Mouse (Mus musculus): Measurements from ENCODE around the gene Sumo3. TPM values are rescaled to one million over a fixed set of nuclear protein-coding genes. Genes with fewer than 3 reads are reported as not detected.

Sumo3 gene
- polyA plus RNA-seq, 1 experiment from 2014 or later: 324 TPM

DNA sequence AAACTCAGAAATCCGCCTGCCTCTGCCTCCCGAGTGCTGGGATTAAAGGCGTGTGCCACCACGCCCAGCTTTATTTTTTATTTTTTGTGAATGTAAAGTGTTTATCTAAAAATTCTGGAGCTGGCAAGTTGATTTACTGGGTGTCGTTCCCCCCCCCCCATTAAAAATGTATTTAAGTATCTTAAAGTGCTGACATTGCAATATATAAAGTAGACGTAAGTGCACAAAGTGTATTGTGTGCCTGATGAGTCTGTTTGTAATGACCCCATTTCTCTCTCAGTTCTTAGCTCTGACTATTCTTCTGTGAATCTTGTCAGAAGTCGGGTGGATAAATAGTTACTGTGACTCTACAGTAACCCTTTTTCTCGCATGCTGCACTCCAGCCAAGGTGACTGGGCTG, 9.8 kb downstream of the Sumo3 start:
- peaks cover 45% of the 10 kb centered on the region for H3K36me3 ChIP-seq
- 88% methylated on average over 8 of the region's 8 CpGs for WGBS
- ATAC-seq (ENCODE audit: insufficient read depth, low FRiP score, low read depth): no peak

DNA sequence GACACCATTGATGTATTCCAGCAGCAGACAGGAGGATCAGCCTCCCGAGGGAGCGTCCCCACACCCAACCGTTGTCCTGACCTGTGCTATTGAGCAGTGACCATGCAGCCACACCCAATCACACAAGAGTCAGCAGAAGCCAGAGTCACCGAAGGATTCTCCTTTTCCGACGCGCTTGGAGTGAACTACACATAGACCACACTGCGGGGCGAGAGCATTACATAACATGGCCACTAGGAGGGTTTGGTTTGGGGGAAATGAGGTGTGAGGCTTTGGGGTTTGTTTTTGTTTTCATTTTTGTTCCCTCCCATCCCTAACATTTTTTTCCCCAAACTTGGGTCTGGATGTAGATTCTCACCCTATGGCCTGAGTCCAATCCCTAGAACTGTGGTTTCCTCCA, 10.3 kb downstream of the Sumo3 start:
- ATAC-seq (ENCODE audit: insufficient read depth, low FRiP score, low read depth): no peak

More for the DNA sequence above, 9.8 kb downstream of the Sumo3 start:
- Histone ChIP-seq H3K4me1 (no peaks in the 10 kb centered on the region), H3K27me3 (replicated peaks) (no peaks in the 10 kb centered on the region), H3K4me3 (replicated peaks) (no peak overlapping the region), H3K9me3 (no peaks in the 10 kb centered on the region), H3K27ac (no peak overlapping the region), H3K9ac (no peak overlapping the region), H3K4me2 (no peak overlapping the region)

DNA sequence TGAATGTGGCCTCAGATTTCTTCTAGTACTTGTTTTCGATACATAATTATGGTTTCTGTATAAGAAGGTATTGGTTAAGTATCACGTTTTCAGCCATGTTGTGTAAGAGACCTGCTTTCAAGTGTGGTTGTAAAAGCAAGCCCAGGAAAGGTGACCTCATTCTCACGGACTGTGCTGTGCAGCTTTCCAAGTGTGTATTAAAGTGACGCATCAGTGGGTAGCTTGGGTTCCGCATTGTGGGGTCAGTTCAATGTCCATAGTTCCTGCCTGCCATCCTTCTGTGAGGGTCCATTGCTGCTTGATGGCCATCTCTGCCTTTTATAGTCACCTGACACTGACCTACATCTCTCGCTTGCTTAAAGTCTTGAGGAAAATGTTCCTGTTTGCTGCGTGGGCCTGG, 11.0 kb downstream of the Sumo3 start:
- 91% methylated on average over 7 of the region's 7 CpGs for WGBS
- no peaks in the 10 kb centered on the region for H3K27me3 ChIP-seq (replicated peaks)
- H3K4me2 ChIP-seq: no peak overlapping the region
- peaks cover 33% of the 10 kb centered on the region for H3K36me3 ChIP-seq
- no peaks in the 10 kb centered on the region for H3K9me3 ChIP-seq
- ATAC-seq (ENCODE audit: insufficient read depth, low FRiP score, low read depth): no peak
- no peak overlapping the region for H3K4me3 ChIP-seq (replicated peaks)
- H3K9ac ChIP-seq: no peak overlapping the region
- peaks cover 6% of the 10 kb centered on the region; the same call in 1 of the 2 replicates for H3K4me1 ChIP-seq
- H3K27ac ChIP-seq: no peak overlapping the region

More for the DNA sequence above, 10.3 kb downstream of the Sumo3 start:
- Histone ChIP-seq H3K4me1 (no peaks in the 10 kb centered on the region), H3K4me3 (replicated peaks) (no peak overlapping the region), H3K4me2 (no peak overlapping the region), H3K27me3 (replicated peaks) (no peaks in the 10 kb centered on the region), H3K27ac (no peak overlapping the region), H3K9me3 (no peaks in the 10 kb centered on the region), H3K36me3 (peaks cover 40% of the 10 kb centered on the region), H3K9ac (no peak overlapping the region)
- WGBS: 92% methylated on average over 9 of the region's 9 CpGs

DNA sequence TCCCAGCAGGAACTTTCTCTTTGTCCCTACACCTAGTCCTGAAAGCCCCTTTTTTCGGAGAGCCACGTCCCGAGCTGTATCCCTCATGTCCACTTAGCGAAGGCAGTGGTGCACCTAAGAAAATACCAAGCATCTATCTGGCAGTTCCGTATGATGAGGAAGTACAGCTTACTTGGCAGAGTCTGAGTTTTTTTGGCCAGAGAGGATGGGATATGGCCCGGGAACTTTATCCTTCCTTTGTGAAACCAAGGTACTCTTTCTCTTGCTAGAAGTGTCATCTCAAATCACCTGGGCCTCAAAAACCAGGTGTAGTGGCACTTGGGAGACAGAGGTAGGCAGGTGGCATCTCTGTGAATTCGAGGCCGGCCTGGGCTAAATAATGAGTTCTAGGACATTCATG, 15.6 kb downstream of the Sumo3 start:
- Histone ChIP-seq H3K4me3 (replicated peaks) (peak overlapping the region; percentile 76), H3K9me3 (no peaks in the 10 kb centered on the region), H3K27ac (peak overlapping the region; percentile 87), H3K4me2 (peak overlapping the region; percentile 70), H3K9ac (no peak overlapping the region), H3K36me3 (peaks cover 8% of the 10 kb centered on the region), H3K4me1 (peaks cover 28% of the 10 kb centered on the region), H3K27me3 (replicated peaks) (no peaks in the 10 kb centered on the region)
- WGBS: 71% methylated on average over 8 of the region's 8 CpGs
- ATAC-seq (ENCODE audit: insufficient read depth, low FRiP score, low read depth): no peak

DNA sequence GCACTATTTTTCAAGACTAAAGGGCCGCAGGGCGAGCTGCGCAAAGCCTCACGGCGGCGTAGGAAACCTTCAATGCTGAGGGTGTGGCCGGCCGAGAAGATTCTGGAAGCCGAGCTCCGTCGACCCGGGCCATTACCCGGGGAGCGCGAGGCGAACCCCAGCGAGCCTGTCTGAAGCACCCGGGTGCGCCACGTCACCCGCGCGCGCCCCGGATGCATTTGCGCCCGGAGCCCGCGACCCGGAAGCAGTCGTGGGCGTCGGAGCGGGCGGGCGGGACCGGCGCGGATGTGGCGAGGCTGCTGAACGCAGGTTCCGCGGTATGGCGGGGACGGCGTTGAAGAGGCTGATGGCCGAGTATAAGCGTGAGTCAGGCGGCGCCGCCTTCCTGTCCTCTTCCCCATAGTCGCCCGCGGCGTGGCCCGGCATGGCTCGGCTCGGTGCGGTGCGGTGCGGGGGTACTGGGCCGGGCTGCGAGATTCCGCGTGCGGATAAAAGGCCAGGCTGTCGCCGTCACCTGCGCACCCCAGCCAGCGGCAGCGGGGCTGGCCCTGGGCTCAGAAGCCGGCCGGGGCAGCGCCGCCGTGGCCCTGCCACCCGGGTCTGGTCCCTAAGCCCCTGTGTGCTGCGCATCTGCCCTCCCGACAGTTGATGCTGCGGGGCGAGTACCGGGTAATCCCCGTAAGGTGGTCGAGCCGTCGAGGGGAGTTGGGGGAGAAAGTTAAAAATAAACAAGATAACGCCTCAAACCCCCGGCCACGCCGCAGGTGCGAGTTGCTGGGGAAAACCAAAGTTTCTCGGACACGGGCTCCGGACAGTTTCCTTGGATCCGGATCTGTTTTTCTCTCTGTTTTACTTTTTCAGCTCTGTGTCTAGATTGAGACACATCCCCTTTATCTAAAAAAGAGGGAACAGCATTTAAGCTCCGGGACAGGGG, 16.4 kb downstream of the Sumo3 start, which contains the start of gene Ube2g2:
Ube2g2 (plus strand) TSS at position 221 of the 934 bp plus-strand sequence.
- ATAC-seq (ENCODE audit: insufficient read depth, low FRiP score, low read depth): peak; percentile 94
- H3K27ac ChIP-seq: peak within 1 kb of the TSS; percentile 89
- 0 out of 2 replicates have a peak, but pooled peaks cover 3% of the 10 kb centered on the region for H3K36me3 ChIP-seq
- H3K4me1 ChIP-seq: peaks cover 29% of the 10 kb centered on the region
- H3K4me2 ChIP-seq: peak within 1 kb of the TSS; percentile 70
- peak within 1 kb of the TSS; percentile 76 for H3K4me3 ChIP-seq (replicated peaks)
- H3K27me3 ChIP-seq (replicated peaks): no peaks in the 10 kb centered on the region
- H3K9me3 ChIP-seq: no peaks in the 10 kb centered on the region
- H3K9ac ChIP-seq: peak within 1 kb of the TSS; percentile 95
- under 1% methylated on average over 93 of the region's 96 CpGs for whole genome bisulfite sequencing

DNA sequence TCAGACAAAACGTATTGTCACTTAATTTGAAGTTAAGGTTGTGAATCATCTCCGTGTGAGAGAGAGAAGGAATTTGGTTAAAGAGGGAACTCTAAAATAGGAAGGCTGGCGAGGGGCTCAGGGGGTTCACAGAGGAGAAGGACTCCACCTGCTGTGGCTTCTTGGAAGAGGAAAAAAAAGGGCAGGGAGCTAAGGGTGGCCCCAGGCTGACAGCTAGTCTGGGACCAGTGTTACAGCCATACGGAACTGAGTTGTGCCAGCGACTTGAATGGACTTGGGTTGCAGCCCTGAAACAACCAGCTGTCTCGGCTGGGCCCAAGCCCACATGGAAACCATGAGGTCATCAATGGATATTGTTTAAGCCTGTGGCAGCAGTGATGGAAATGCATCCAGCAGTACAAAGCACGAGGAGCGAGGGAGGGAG, 17.2 kb downstream of the Sumo3 start:
- Histone ChIP-seq H3K4me1 (peaks cover 29% of the 10 kb centered on the region), H3K27me3 (replicated peaks) (no peaks in the 10 kb centered on the region), H3K9me3 (no peaks in the 10 kb centered on the region), H3K4me2 (peak overlapping the region; percentile 70), H3K9ac (peak overlapping the region; percentile 95), H3K27ac (peak overlapping the region; percentile 89), H3K36me3 (no peaks in the 10 kb centered on the region), H3K4me3 (replicated peaks) (peak overlapping the region; percentile 76)
- 5% methylated on average over 8 of the region's 8 CpGs for WGBS
- ATAC-seq (ENCODE audit: insufficient read depth, low FRiP score, low read depth): no peak

DNA sequence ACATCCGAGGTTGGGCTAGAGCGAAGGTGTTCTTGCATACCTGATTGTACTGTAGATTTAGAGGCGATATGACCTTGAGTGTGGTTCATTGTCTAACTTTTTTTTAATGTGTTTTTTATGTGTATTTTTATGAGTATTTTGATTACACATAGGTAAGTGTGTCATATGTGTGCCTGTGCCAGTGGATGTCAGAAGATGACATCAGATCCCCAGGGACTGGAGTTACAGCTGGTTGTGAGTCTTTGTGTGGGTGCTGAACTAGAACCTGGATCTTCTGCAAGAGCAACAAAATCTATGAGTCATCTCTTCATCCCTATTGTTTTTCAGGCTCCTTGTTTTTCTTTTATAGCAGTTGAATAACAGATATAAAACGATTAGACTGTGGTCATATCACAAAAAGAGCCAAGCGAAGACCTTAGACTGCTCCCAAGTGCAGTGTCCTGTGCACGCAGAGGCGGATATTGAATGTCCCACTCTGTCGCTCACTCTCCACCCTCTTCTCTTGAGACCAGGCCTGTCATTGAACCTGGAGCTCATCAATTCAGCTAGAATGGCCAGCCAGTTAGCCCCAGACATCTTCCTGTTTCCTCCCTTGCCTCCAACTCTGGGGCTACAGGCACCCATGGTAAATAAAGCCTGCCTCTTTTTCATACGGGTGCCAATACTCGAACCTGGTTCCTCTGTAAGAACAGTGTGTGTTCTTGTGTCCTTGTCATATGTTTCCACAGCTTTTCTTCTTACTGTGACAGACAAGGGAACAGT, 17.9 kb downstream of the Sumo3 start:
- H3K36me3 ChIP-seq: no peaks in the 10 kb centered on the region
- peak overlapping the region; percentile 76 for H3K4me3 ChIP-seq (replicated peaks)
- H3K27ac ChIP-seq: peak overlapping the region; percentile 89
- ATAC-seq (ENCODE audit: insufficient read depth, low FRiP score, low read depth): no peak
- no peaks in the 10 kb centered on the region for H3K9me3 ChIP-seq
- peak overlapping the region; percentile 70 for H3K4me2 ChIP-seq
- no peak overlapping the region for H3K9ac ChIP-seq
- no peaks in the 10 kb centered on the region for H3K27me3 ChIP-seq (replicated peaks)
- H3K4me1 ChIP-seq: peaks cover 29% of the 10 kb centered on the region
- WGBS: 87% methylated on average over 10 of the region's 10 CpGs

DNA sequence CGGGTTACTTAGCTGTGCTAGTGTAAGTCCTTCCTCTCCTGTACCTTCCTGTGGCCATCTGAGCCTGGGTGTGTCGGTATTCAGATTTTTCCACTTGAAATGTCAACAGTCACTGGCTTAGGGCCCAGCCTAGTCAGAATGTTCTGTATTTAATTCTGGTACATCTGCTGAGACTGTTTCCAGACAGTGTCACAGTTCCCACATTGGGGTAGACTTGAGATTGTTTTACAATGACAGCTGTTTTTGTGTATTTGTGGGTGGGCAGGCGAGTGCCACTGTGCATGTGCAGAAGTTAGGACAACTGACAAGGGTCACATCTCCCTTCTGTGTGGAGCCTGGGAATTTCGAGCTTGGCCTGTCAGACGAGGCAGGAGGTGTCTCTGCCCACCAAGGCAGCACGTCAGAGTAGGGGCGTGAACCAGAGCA, 18.7 kb downstream of the Sumo3 start:
- Histone ChIP-seq H3K36me3 (no peaks in the 10 kb centered on the region), H3K9ac (no peak overlapping the region), H3K27me3 (replicated peaks) (no peaks in the 10 kb centered on the region), H3K27ac (peak overlapping the region; percentile 45), H3K4me3 (replicated peaks) (no peak overlapping the region), H3K4me1 (peaks cover 29% of the 10 kb centered on the region), H3K4me2 (peak overlapping the region; percentile 29; the same call in 1 of the 2 replicates), H3K9me3 (no peaks in the 10 kb centered on the region)
- WGBS: 53% methylated on average over 7 of the region's 7 CpGs
- ATAC-seq (ENCODE audit: insufficient read depth, low FRiP score, low read depth): no peak

DNA sequence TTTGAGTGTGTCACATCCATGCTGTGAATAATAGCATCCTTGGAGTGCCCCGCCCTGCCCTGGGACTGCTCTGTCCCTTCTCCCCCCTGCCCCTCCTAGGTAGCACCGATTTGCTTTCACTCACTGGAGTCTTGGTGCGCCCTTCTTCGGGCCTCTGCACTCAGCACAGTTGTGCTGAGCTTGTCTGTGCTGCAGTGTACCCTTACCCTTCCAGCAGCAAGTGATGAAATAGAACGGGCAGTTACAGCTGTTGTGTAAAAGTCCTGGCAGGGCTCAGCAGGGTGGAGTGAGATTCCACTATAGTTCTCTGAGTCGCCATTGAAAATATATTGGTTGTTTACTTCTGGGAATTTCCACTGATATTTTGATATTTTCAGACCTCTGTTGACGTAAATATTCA, 20.1 kb downstream of the Sumo3 start:
- Histone ChIP-seq H3K9ac (no peak overlapping the region), H3K36me3 (no peaks in the 10 kb centered on the region; the same call in 1 of the 2 replicates), H3K27ac (no peak overlapping the region), H3K9me3 (no peaks in the 10 kb centered on the region), H3K4me1 (peaks cover 29% of the 10 kb centered on the region), H3K4me3 (replicated peaks) (no peak overlapping the region), H3K4me2 (no peak overlapping the region), H3K27me3 (replicated peaks) (no peaks in the 10 kb centered on the region)
- ATAC-seq (ENCODE audit: insufficient read depth, low FRiP score, low read depth): no peak
- WGBS: 74% methylated on average over 7 of the region's 7 CpGs

DNA sequence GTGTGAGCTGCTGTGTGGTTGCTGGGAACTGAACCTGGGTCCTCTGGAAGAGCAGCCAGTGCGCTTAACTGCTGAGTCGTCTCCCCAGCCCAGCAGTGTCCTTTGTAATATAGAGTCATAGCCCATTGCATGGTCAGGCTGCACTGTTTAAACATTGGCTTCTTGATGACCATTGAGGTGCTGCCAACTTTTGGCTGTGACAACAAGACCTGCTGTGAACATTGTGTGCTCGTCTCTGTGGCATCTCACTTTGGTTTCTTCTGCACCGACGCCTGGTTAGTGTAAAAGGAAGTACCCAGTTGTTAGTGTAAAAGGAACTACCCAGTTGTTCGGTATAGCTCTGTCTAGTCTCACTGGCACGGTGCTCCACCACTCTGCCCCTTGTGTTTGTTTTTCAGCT, 20.7 kb downstream of the Sumo3 start:
- Histone ChIP-seq H3K4me2 (no peak overlapping the region), H3K9me3 (no peaks in the 10 kb centered on the region), H3K4me3 (replicated peaks) (no peak overlapping the region), H3K27ac (no peak overlapping the region), H3K36me3 (peaks cover 5% of the 10 kb centered on the region), H3K27me3 (replicated peaks) (no peaks in the 10 kb centered on the region), H3K4me1 (peaks cover 26% of the 10 kb centered on the region), H3K9ac (no peak overlapping the region)
- WGBS: 67% methylated on average over 7 of the region's 7 CpGs
- ATAC-seq (ENCODE audit: insufficient read depth, low FRiP score, low read depth): no peak

DNA sequence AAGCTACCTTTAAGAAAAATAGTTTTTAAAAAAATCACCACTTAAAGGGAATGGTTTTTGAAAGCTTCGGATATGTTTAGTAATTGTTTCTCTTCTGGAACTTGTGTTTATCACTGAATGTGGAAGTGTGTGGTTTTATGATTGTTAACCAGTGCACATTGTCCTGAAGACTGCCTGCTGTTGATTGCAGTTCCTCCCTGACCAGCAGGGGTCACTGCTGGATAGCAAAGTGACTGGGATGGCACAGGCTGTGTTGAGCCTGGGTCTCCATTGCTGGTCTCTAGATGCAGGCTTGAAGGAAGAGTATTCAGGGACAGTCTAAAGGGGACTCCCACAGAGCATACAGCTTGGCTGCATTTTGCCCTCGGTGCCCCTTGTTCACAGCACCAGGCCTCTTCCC, 21.6 kb downstream of the Sumo3 start:
- H3K27me3 ChIP-seq (replicated peaks): no peaks in the 10 kb centered on the region
- H3K36me3 ChIP-seq: peaks cover 6% of the 10 kb centered on the region
- H3K27ac ChIP-seq: no peak overlapping the region
- H3K9ac ChIP-seq: no peak overlapping the region
- WGBS: 35% methylated on average over 2 of the region's 2 CpGs
- peak; percentile 51; the same call in 1 of the 2 replicates for ATAC-seq (ENCODE audit: insufficient read depth, low FRiP score, low read depth)
- H3K9me3 ChIP-seq: no peaks in the 10 kb centered on the region
- H3K4me3 ChIP-seq (replicated peaks): no peak overlapping the region
- peaks cover 22% of the 10 kb centered on the region for H3K4me1 ChIP-seq
- H3K4me2 ChIP-seq: no peak overlapping the region

DNA sequence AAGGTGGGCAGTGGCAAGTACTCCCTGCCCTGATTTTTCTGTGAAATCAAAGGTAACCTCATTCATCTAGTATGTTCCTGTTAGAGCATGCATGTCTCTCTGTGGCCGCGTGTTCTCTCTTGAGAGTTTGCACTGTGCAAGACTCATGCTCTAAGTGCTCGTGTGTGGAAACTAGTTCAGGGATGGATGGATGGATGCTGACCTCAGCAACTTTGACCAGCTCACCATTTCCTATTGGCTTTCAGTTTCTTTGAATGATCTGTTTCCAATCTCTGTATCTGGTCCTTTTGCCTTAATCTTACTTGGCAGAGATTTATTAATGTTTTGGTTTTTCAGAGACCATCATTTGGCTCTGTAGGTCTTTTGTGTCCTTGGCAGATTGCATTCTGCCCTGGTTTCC, 23.3 kb downstream of the Sumo3 start:
- no peak for ATAC-seq (ENCODE audit: insufficient read depth, low FRiP score, low read depth)

More for the DNA sequence above, 23.3 kb downstream of the Sumo3 start:
- no peak overlapping the region for H3K27ac ChIP-seq
- H3K9ac ChIP-seq: no peak overlapping the region
- no peak overlapping the region for H3K4me3 ChIP-seq (replicated peaks)
- H3K36me3 ChIP-seq: peaks cover 13% of the 10 kb centered on the region
- no peak overlapping the region for H3K4me2 ChIP-seq
- H3K9me3 ChIP-seq: no peaks in the 10 kb centered on the region
- H3K4me1 ChIP-seq: peaks cover 16% of the 10 kb centered on the region
- no peaks in the 10 kb centered on the region for H3K27me3 ChIP-seq (replicated peaks)
- 76% methylated on average over 3 of the region's 3 CpGs for WGBS
